Mouse (Mus musculus) neural tube, embryonic 12.5 days (tissue): ENCODE measurements around the gene Lin7b. TPM values are rescaled to one million over a fixed set of nuclear protein-coding genes. Genes with fewer than 3 reads are reported as not detected.

Experiments used
- ATAC-seq: fragments of 200-750 bp; cut with Nextera tagmentation; 2 replicates; pipeline ENCODE4 v1.8.0; 2017; ENCODE audit warnings: low read depth, mild to moderate bottlenecking, moderate TSS enrichment, moderate library complexity; ENCODE audit not compliant: low FRiP score
- H3K27ac ChIP-seq: fragments of 300-500 bp; sonication (generic); 2 replicates; pipeline ENCODE4 v1.5.1; 2016
- H3K27me3 ChIP-seq: fragments of 300-500 bp; sonication (generic); replicated peaks from 2 replicates; pipeline ENCODE4 v1.6.1; 2016; ENCODE audit warnings: mild to moderate bottlenecking
- H3K36me3 ChIP-seq: fragments of 300-500 bp; sonication (generic); 2 replicates; pipeline ENCODE4 v1.6.1; 2016; ENCODE audit warnings: mild to moderate bottlenecking
- H3K4me1 ChIP-seq: fragments of 300-500 bp; sonication (generic); 2 replicates; pipeline ENCODE4 v1.6.1; 2016
- H3K4me2 ChIP-seq: fragments of 300-500 bp; sonication (generic); replicated peaks from 2 replicates; pipeline ENCODE4 v1.6.1; 2016; ENCODE audit warnings: mild to moderate bottlenecking
- H3K4me3 ChIP-seq: fragments of 300-500 bp; sonication (generic); 2 replicates; pipeline ENCODE4 v1.5.1; 2016
- H3K9ac ChIP-seq: fragments of 300-500 bp; sonication (generic); 2 replicates; pipeline ENCODE4 v1.6.1; 2016; ENCODE audit warnings: mild to moderate bottlenecking
- H3K9me3 ChIP-seq: fragments of 300-500 bp; sonication (generic); 2 replicates; pipeline ENCODE4 v1.6.1; 2016; ENCODE audit warnings: mild to moderate bottlenecking
- WGBS: fragments of 180-500 bp; shearing (Covaris S2); methylation state at CpG from one replicate; pipeline ENCODE4 v1.1.7; 2016; 5-methylcytosine and 5-hydroxymethylcytosine counted together
- polyA plus RNA-seq: library from polyadenylated mRNA; unstranded; fragments of >200 nt; fragmentation: Nextera tagmentation; extraction: Ambion mirVana; gene quantifications from 2 replicates; pipeline ENCODE4 v1.2.1, GENCODE M21; 2016

Lin7b gene
- polyA plus RNA-seq, 1 experiment from 2014 or later, result 3.5 TPM

DNA sequence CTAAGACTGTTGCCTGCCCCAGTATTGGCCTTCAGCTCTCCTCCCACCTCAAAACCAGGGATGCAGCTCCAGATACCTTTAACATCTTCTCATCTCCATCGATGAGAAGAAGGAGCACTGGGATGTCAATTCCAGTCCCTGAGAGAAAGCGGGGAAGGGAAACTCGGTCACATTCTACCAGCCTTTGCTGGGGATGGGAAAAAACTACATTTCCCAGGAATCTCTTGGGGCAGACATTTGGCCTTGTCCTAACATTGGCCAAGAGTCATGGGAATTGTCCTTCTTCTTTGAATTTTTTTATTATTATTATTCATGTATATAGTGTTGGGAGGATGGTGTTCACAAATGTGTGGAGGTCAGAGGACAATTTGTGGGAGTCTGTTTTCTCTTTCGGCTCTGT, 48.1 kb downstream of the Lin7b start:
- no peak overlapping the region for H3K4me2 ChIP-seq
- H3K9ac ChIP-seq, result no peak overlapping the region
- no peaks in the 10 kb centered on the region for H3K4me1 ChIP-seq
- H3K4me3 ChIP-seq, result no peak overlapping the region
- H3K27ac ChIP-seq, result no peak overlapping the region
- WGBS, result 91% methylated on average over 4 of the region's 4 CpGs
- ATAC-seq, result no peak
- H3K36me3 ChIP-seq, result peaks cover 4% of the 10 kb centered on the region
- no peaks in the 10 kb centered on the region for H3K27me3 ChIP-seq
- peaks cover 6% of the 10 kb centered on the region; the same call in 1 of the 2 replicates for H3K9me3 ChIP-seq

Other genes with a start within 250 kb of the Lin7b start
- gene Rps11, start 246.1 kb downstream of the Lin7b start, polyA plus RNA-seq, result 1,089 and 1,117 TPM in 2 replicates
- 974 and 1,017 TPM in 2 replicates for gene Rpl13a, start 241.8 kb downstream of the Lin7b start, polyA plus RNA-seq
- not detected in 2 replicates for gene Gm45713, start 234.4 kb downstream of the Lin7b start, polyA plus RNA-seq
- 1.0 and 1.3 TPM in 2 replicates for gene Flt3l, start 234.2 kb downstream of the Lin7b start, polyA plus RNA-seq
- 90.2 and 94.0 TPM in 2 replicates for gene Pih1d1, start 216.3 kb downstream of the Lin7b start, polyA plus RNA-seq
- 37.8 and 42.4 TPM in 2 replicates for gene Aldh16a1, start 216.0 kb downstream of the Lin7b start, polyA plus RNA-seq
- 2.0 and 2.6 TPM in 2 replicates for gene Slc17a7, start 206.6 kb downstream of the Lin7b start, polyA plus RNA-seq
- not detected in 2 replicates for gene Gfy, start 191.0 kb downstream of the Lin7b start, polyA plus RNA-seq
- not detected in 2 replicates for gene Pth2, start 189.6 kb downstream of the Lin7b start, polyA plus RNA-seq
- gene Ccdc155, start 165.7 kb downstream of the Lin7b start, polyA plus RNA-seq, result 0.42 and 0.74 TPM in 2 replicates
- gene Dkkl1, start 158.4 kb downstream of the Lin7b start, polyA plus RNA-seq, result 7.5 and 7.6 TPM in 2 replicates
- gene Tead2, start 154.8 kb downstream of the Lin7b start, polyA plus RNA-seq, result 173 and 178 TPM in 2 replicates
- gene Cd37, start 131.5 kb downstream of the Lin7b start, polyA plus RNA-seq, result 1.1 and 1.2 TPM in 2 replicates
- 0.20 TPM in 1 of 2 replicates, not detected in the other for gene Slc6a16, start 129.5 kb downstream of the Lin7b start, polyA plus RNA-seq
- gene Slc6a21, start 93.1 kb downstream of the Lin7b start, polyA plus RNA-seq, result not detected in 2 replicates
- 9.6 and 11.0 TPM in 2 replicates for gene Trpm4, start 36.8 kb downstream of the Lin7b start, polyA plus RNA-seq
- gene Hrc, start 35.3 kb downstream of the Lin7b start, polyA plus RNA-seq, result 0.46 and 0.77 TPM in 2 replicates
- gene Ppfia3, start 3.6 kb downstream of the Lin7b start, polyA plus RNA-seq, result 17.1 and 18.1 TPM in 2 replicates
- 269 and 286 TPM in 2 replicates for gene Snrnp70, start 25.2 kb upstream of the Lin7b start, polyA plus RNA-seq
- gene Kcna7, start 35.1 kb upstream of the Lin7b start, polyA plus RNA-seq, result not detected in 2 replicates
- 0.57 and 0.65 TPM in 2 replicates for gene Ntf5, start 43.1 kb upstream of the Lin7b start, polyA plus RNA-seq
- gene Lhb, start 50.2 kb upstream of the Lin7b start, polyA plus RNA-seq, result not detected in 2 replicates
- 31.8 and 32.7 TPM in 2 replicates for gene Gys1, start 64.3 kb upstream of the Lin7b start, polyA plus RNA-seq
- gene Ruvbl2, start 67.5 kb upstream of the Lin7b start, polyA plus RNA-seq, result 126 and 127 TPM in 2 replicates
- gene Ftl1, start 89.3 kb upstream of the Lin7b start, polyA plus RNA-seq, result 5,746 and 6,117 TPM in 2 replicates
- 262 and 276 TPM in 2 replicates for gene Bax, start 96.3 kb upstream of the Lin7b start, polyA plus RNA-seq
- 0.41 and 0.60 TPM in 2 replicates for gene Tulp2, start 111.3 kb upstream of the Lin7b start, polyA plus RNA-seq
- gene Gm45808, start 116.2 kb upstream of the Lin7b start, polyA plus RNA-seq, result not detected in 2 replicates
- 2.3 and 2.8 TPM in 2 replicates for gene Dhdh, start 118.2 kb upstream of the Lin7b start, polyA plus RNA-seq
- gene Nucb1, start 139.8 kb upstream of the Lin7b start, polyA plus RNA-seq, result 118 and 119 TPM in 2 replicates
- gene Ppp1r15a, start 155.7 kb upstream of the Lin7b start, polyA plus RNA-seq, result 19.4 and 20.1 TPM in 2 replicates
- 3.2 and 3.5 TPM in 2 replicates for gene Plekha4, start 155.7 kb upstream of the Lin7b start, polyA plus RNA-seq
- gene Hsd17b14, start 184.3 kb upstream of the Lin7b start, polyA plus RNA-seq, result 0.26 and 0.43 TPM in 2 replicates
- 25.7 and 29.2 TPM in 2 replicates for gene Bcat2, start 199.6 kb upstream of the Lin7b start, polyA plus RNA-seq
- not detected in 2 replicates for gene Fgf21, start 244.9 kb upstream of the Lin7b start, polyA plus RNA-seq
- gene Fut1, start 246.7 kb upstream of the Lin7b start, polyA plus RNA-seq, result not detected in 2 replicates